Mouse (Mus musculus) embryonic facial prominence, embryonic 14.5 days (tissue): Measurements from ENCODE around the gene Clasp2. TPM values are rescaled to one million over a fixed set of nuclear protein-coding genes. Genes with fewer than 3 reads are reported as not detected.

Experiments used
- ATAC-seq: fragments of 200-750 bp; cut with Nextera tagmentation; 2 replicates; pipeline ENCODE4 v1.8.0; 2017; ENCODE audit warnings: low read depth, moderate number of reproducible peaks, moderate TSS enrichment
- DNase-seq: peaks from one replicate; pipeline ENCODE4 v3.0.0-alpha.2; 2015; ENCODE audit warnings: low spot score
- H3K27ac ChIP-seq: fragments of 300-500 bp; sonication (generic); replicated peaks from 2 replicates; pipeline ENCODE4 v1.5.1; 2014; ENCODE audit warnings: low read depth, mild to moderate bottlenecking, low read length, moderate library complexity
- H3K27me3 ChIP-seq: fragments of 300-500 bp; sonication (generic); replicated peaks from 2 replicates; pipeline ENCODE4 v1.6.1; 2014; ENCODE audit warnings: low read length; ENCODE audit not compliant: control insufficient read depth, insufficient read depth
- H3K36me3 ChIP-seq: fragments of 300-500 bp; sonication (generic); 2 replicates; pipeline ENCODE4 v1.6.1; 2014; ENCODE audit warnings: low read length, mixed read lengths; ENCODE audit not compliant: control insufficient read depth, insufficient read depth
- H3K4me1 ChIP-seq: fragments of 300-500 bp; sonication (generic); 2 replicates; pipeline ENCODE4 v1.6.1; 2014; ENCODE audit warnings: antibody characterized with exemption, low read length; ENCODE audit not compliant: control insufficient read depth, insufficient read depth
- H3K4me2 ChIP-seq: fragments of 300-500 bp; sonication (generic); 2 replicates; pipeline ENCODE4 v1.6.1; 2014; ENCODE audit warnings: low read depth, mild to moderate bottlenecking, low read length, moderate library complexity, mixed read lengths
- H3K4me3 ChIP-seq: fragments of 300-500 bp; sonication (generic); 2 replicates; pipeline ENCODE4 v1.5.1; 2014; ENCODE audit warnings: low read depth, mild to moderate bottlenecking, low read length
- H3K9ac ChIP-seq: fragments of 300-500 bp; sonication (generic); 2 replicates; pipeline ENCODE4 v1.6.1; 2014; ENCODE audit warnings: low read depth, mild to moderate bottlenecking, low read length, moderate library complexity, mixed read lengths
- H3K9me3 ChIP-seq: fragments of 300-500 bp; sonication (generic); 2 replicates; pipeline ENCODE4 v1.6.1; 2016; ENCODE audit warnings: low read length; ENCODE audit not compliant: control insufficient read depth
- WGBS: fragments of 180-500 bp; shearing (Covaris S2); extraction: QIAGEN DNeasy Blood & Tissue Kit; methylation state at CpG from one replicate; pipeline ENCODE4 v1.1.7; 2014; 5-methylcytosine and 5-hydroxymethylcytosine counted together
- polyA plus RNA-seq: library from polyadenylated mRNA; unstranded; fragments of >200 nt; fragmentation: Nextera tagmentation; extraction: Ambion mirVana; gene quantifications from 2 replicates; pipeline ENCODE4 v1.2.1, GENCODE M21; 2014

The Clasp2 gene
- polyA plus RNA-seq, 1 experiment from 2014 or later = 27.4 TPM

- Histone ChIP-seq H3K4me1 (0 out of 2 replicates have a peak, but pooled peaks cover 5% of the 10 kb centered on the region), H3K4me3 (peak overlapping the region; percentile 96), H3K9ac (peak overlapping the region; percentile 92), H3K27ac (peak overlapping the region; percentile 94), H3K36me3 (no peaks in the 10 kb centered on the region), H3K27me3 (no peaks in the 10 kb centered on the region), H3K9me3 (no peaks in the 10 kb centered on the region), H3K4me2 (peak overlapping the region; percentile 65)
- 0% methylated on average over 13 of the region's 64 CpGs for WGBS
- DNase-seq = peak; percentile 54
- ATAC-seq = peak; percentile 75
Observed at GRCm38 (mm10) chr9:113741637-113742137, 414 bp downstream of the Clasp2 start.

- ATAC-seq = no peak
- H3K9me3 ChIP-seq = no peaks in the 10 kb centered on the region
- peak overlapping the region; percentile 92 for H3K9ac ChIP-seq
- H3K4me3 ChIP-seq = peak overlapping the region; percentile 96
- peak; percentile 69 for DNase-seq
- H3K27me3 ChIP-seq = no peaks in the 10 kb centered on the region
- H3K36me3 ChIP-seq = no peaks in the 10 kb centered on the region
- under 1% methylated on average over 17 of the region's 17 CpGs for WGBS
- 0 out of 2 replicates have a peak, but pooled peaks cover 5% of the 10 kb centered on the region for H3K4me1 ChIP-seq
- H3K27ac ChIP-seq = 0 out of 2 replicates have a peak overlapping the region, but pooled peaks have one; percentile 94
- H3K4me2 ChIP-seq = peak overlapping the region; percentile 65
Observed at GRCm38 (mm10) chr9:113742361-113742794, 1.1 kb downstream of the Clasp2 start.

GRCm38 (mm10) chr9:113743291-113743690, 2.0 kb downstream of the Clasp2 start:
- Histone ChIP-seq H3K36me3 (no peaks in the 10 kb centered on the region), H3K9ac (no peak overlapping the region), H3K4me2 (peak overlapping the region; percentile 65), H3K27me3 (no peaks in the 10 kb centered on the region), H3K9me3 (no peaks in the 10 kb centered on the region), H3K4me1 (0 out of 2 replicates have a peak, but pooled peaks cover 5% of the 10 kb centered on the region), H3K4me3 (no peak overlapping the region), H3K27ac (no peak overlapping the region)
- no peak for ATAC-seq
- WGBS = 53% methylated on average over 3 of the region's 3 CpGs
- no peak for DNase-seq

- Histone ChIP-seq H3K4me2 (no peak overlapping the region), H3K27me3 (no peaks in the 10 kb centered on the region), H3K4me1 (no peaks in the 10 kb centered on the region), H3K36me3 (peaks cover 5% of the 10 kb centered on the region; the same call in 1 of the 2 replicates), H3K9me3 (no peaks in the 10 kb centered on the region), H3K27ac (no peak overlapping the region), H3K9ac (no peak overlapping the region), H3K4me3 (no peak overlapping the region)
- ATAC-seq = no peak
- DNase-seq = no peak
- 77% methylated on average over 7 of the region's 7 CpGs for WGBS
Observed at GRCm38 (mm10) chr9:113749356-113749755, 8.1 kb downstream of the Clasp2 start.

- Histone ChIP-seq H3K36me3 (peaks cover 10% of the 10 kb centered on the region; the same call in 1 of the 2 replicates), H3K27ac (no peak overlapping the region), H3K27me3 (no peaks in the 10 kb centered on the region), H3K4me2 (no peak overlapping the region), H3K9ac (no peak overlapping the region), H3K4me1 (no peaks in the 10 kb centered on the region), H3K9me3 (no peaks in the 10 kb centered on the region), H3K4me3 (no peak overlapping the region)
- ATAC-seq (no peak), DNase-seq (no peak)
- 88% methylated on average over 15 of the region's 15 CpGs for WGBS
Observed at GRCm38 (mm10) chr9:113755888-113756719, 14.8 kb downstream of the Clasp2 start.

- H3K4me2 ChIP-seq = no peak overlapping the region
- H3K9ac ChIP-seq = no peak overlapping the region
- no peaks in the 10 kb centered on the region for H3K9me3 ChIP-seq
- no peak overlapping the region for H3K27ac ChIP-seq
- DNase-seq (no peak), ATAC-seq (no peak)
- H3K27me3 ChIP-seq = no peaks in the 10 kb centered on the region
- no peaks in the 10 kb centered on the region for H3K4me1 ChIP-seq
- WGBS = 96% methylated on average over 10 of the region's 10 CpGs
- H3K36me3 ChIP-seq = peaks cover 14% of the 10 kb centered on the region
- H3K4me3 ChIP-seq = no peak overlapping the region
Observed at GRCm38 (mm10) chr9:113758472-113758871, 17.2 kb downstream of the Clasp2 start.

GRCm38 (mm10) chr9:113759684-113760083, 18.4 kb downstream of the Clasp2 start:
- no peak for ATAC-seq
- 96% methylated on average over 1 of the region's 1 CpGs for WGBS

GRCm38 (mm10) chr9:113762389-113762788, 21.1 kb downstream of the Clasp2 start:
- no peaks in the 10 kb centered on the region for H3K27me3 ChIP-seq
- H3K4me1 ChIP-seq = no peaks in the 10 kb centered on the region
- H3K27ac ChIP-seq = no peak overlapping the region
- H3K4me2 ChIP-seq = no peak overlapping the region
- no peaks in the 10 kb centered on the region for H3K9me3 ChIP-seq
- DNase-seq = no peak
- no peak for ATAC-seq
- WGBS = 90% methylated on average over 6 of the region's 6 CpGs
- H3K9ac ChIP-seq = no peak overlapping the region
- H3K4me3 ChIP-seq = no peak overlapping the region
- H3K36me3 ChIP-seq = peaks cover 14% of the 10 kb centered on the region

More at GRCm38 (mm10) chr9:113759684-113760083, 18.4 kb downstream of the Clasp2 start:
- Histone ChIP-seq H3K27me3 (no peaks in the 10 kb centered on the region), H3K4me2 (no peak overlapping the region), H3K9me3 (no peaks in the 10 kb centered on the region), H3K4me1 (no peaks in the 10 kb centered on the region), H3K36me3 (peaks cover 14% of the 10 kb centered on the region), H3K4me3 (no peak overlapping the region), H3K27ac (no peak overlapping the region), H3K9ac (no peak overlapping the region)
- no peak for DNase-seq
